Mouse (Mus musculus) G1E (cell line): ENCODE results near the gene Gys2. TPM values are rescaled to one million over a fixed set of nuclear protein-coding genes. Genes with fewer than 3 reads are reported as not detected.

Experiments
- ATAC-seq: 2 replicates; pipeline ENCODE4 v1.8.0; 2016; ENCODE audit warnings: mild to moderate bottlenecking; ENCODE audit not compliant: insufficient number of reproducible peaks, poor library complexity, low FRiP score, severe bottlenecking; ENCODE audit errors: extremely low read depth
- DNase-seq: peaks from one replicate; pipeline ENCODE4 v3.0.0; 2012; ENCODE audit warnings: low spot score
- H3K27me3 ChIP-seq: 2 replicates; pipeline ENCODE4 v1.6.1; 2012; ENCODE audit warnings: mild to moderate bottlenecking, low read length, inconsistent platforms; ENCODE audit not compliant: insufficient read depth
- H3K36me3 ChIP-seq: replicated peaks from 2 replicates; pipeline ENCODE3; 2012; ENCODE audit warnings: mild to moderate bottlenecking, inconsistent platforms
- H3K4me1 ChIP-seq: 2 replicates; pipeline ENCODE4 v1.6.1; 2012; ENCODE audit warnings: low read depth, low read length, inconsistent platforms, mixed read lengths; ENCODE audit not compliant: insufficient read depth
- H3K4me3 ChIP-seq: 2 replicates; pipeline ENCODE4 v1.5.1; 2012; ENCODE audit warnings: low read depth, mild to moderate bottlenecking, inconsistent platforms, low read length, moderate library complexity, mixed read lengths
- H3K9me3 ChIP-seq: replicated peaks from 2 replicates; pipeline ENCODE4 v1.6.1; 2012; ENCODE audit warnings: inconsistent platforms
- CTCF ChIP-seq: IDR thresholded peaks from 2 replicates; pipeline ENCODE4 v1.5.1; 2012; ENCODE audit warnings: low read depth, low read length, inconsistent platforms, mixed read lengths
- GATA1 ChIP-seq: IDR thresholded peaks from 2 replicates; pipeline ENCODE4 v1.6.1; 2012; ENCODE audit warnings: borderline replicate concordance, low read length, inconsistent platforms, mixed read lengths
- GATA2 ChIP-seq: IDR thresholded peaks from 2 replicates; pipeline ENCODE4 v1.6.1; 2012; ENCODE audit warnings: low read depth, low read length, inconsistent platforms, borderline replicate concordance
- POLR2AphosphoS5 ChIP-seq: IDR thresholded peaks from 2 replicates; pipeline ENCODE4 v1.6.1; 2012; ENCODE audit warnings: low read depth, low read length, inconsistent platforms; ENCODE audit not compliant: insufficient replicate concordance
- TAL1 ChIP-seq: conservative IDR thresholded peaks from 2 replicates; pipeline ENCODE4 v1.6.1; 2012; ENCODE audit warnings: low read depth, low read length, inconsistent platforms, mixed read lengths
- polyA plus RNA-seq: library from polyadenylated mRNA; stranded (reverse); fragments of >175 nt; gene quantifications from 2 replicates; pipeline ENCODE4 v1.2.3, GENCODE M21; 2012
- total RNA-seq, 2 experiments: library from RNA; stranded (forward) in 1 of 2; stranded (reverse) in 1 of 2; fragments of 200-1000 nt in 1 of 2; fragments of >200 nt in 1 of 2; fragmentation: Nextera tagmentation in 1 of 2; gene quantifications; 2 replicates each; pipeline ENCODE4 v1.2.3; 2014 to 2017

The Gys2 gene
- total and polyA plus RNA-seq, 3 experiments: not detected

GRCm38 (mm10) chr6:142487638-142488037, 14.7 kb upstream of the Gys2 start:
- TF ChIP-seq POLR2AphosphoS5 (no peak), GATA2 (no peak), TAL1 (no peak), GATA1 (no peak), CTCF (no peak)
- ATAC-seq: no peak
- H3K9me3 ChIP-seq: no peaks in the 10 kb centered on the region

GRCm38 (mm10) chr6:142485478-142486123, 12.7 kb upstream of the Gys2 start:
- no peak for ATAC-seq
- no peak for TF ChIP-seq TAL1
- TF ChIP-seq GATA2: no peak
- no peak for TF ChIP-seq CTCF
- no peak for TF ChIP-seq GATA1
- no peak for TF ChIP-seq POLR2AphosphoS5
- Histone ChIP-seq H3K36me3 (no peaks in the 10 kb centered on the region), H3K27me3 (no peaks in the 10 kb centered on the region), H3K9me3 (no peaks in the 10 kb centered on the region), H3K4me1 (no peaks in the 10 kb centered on the region), H3K4me3 (no peak overlapping the region)
- no peak for DNase-seq

More at GRCm38 (mm10) chr6:142487638-142488037, 14.7 kb upstream of the Gys2 start:
- DNase-seq: no peak
- no peaks in the 10 kb centered on the region for H3K27me3 ChIP-seq
- no peaks in the 10 kb centered on the region for H3K36me3 ChIP-seq
- no peaks in the 10 kb centered on the region for H3K4me1 ChIP-seq
- no peak overlapping the region for H3K4me3 ChIP-seq

- no peak for ATAC-seq
- TF ChIP-seq GATA2 (no peak), TAL1 (no peak), GATA1 (no peak), POLR2AphosphoS5 (no peak), CTCF (no peak)
- Histone ChIP-seq H3K27me3 (peaks cover 4% of the 10 kb centered on the region; the same call in 1 of the 2 replicates), H3K4me1 (no peaks in the 10 kb centered on the region), H3K9me3 (no peaks in the 10 kb centered on the region), H3K4me3 (no peak overlapping the region), H3K36me3 (no peaks in the 10 kb centered on the region)
- DNase-seq: no peak
These were observed 4.3 kb upstream of the Gys2 start for GRCm38 (mm10) chr6:142477239-142477638.

GRCm38 (mm10) chr6:142471141-142471540, 1.8 kb downstream of the Gys2 start:
- no peaks in the 10 kb centered on the region for H3K9me3 ChIP-seq
- H3K27me3 ChIP-seq: peaks cover 9% of the 10 kb centered on the region; the same call in 1 of the 2 replicates
- DNase-seq: no peak
- no peak for ATAC-seq
- H3K4me1 ChIP-seq: no peaks in the 10 kb centered on the region
- TF ChIP-seq TAL1 (no peak), GATA1 (no peak), POLR2AphosphoS5 (no peak), GATA2 (no peak), CTCF (no peak)
- H3K36me3 ChIP-seq: no peaks in the 10 kb centered on the region
- no peak overlapping the region for H3K4me3 ChIP-seq

- TF ChIP-seq TAL1 (no peak), CTCF (0 out of 2 replicates have a peak, but pooled peaks have one; percentile 3)
- no peaks in the 10 kb centered on the region for H3K4me1 ChIP-seq
- no peaks in the 10 kb centered on the region for H3K36me3 ChIP-seq
- H3K27me3 ChIP-seq: peaks cover 9% of the 10 kb centered on the region; the same call in 1 of the 2 replicates
- no peak overlapping the region for H3K4me3 ChIP-seq
- DNase-seq (no peak), ATAC-seq (peak; percentile 80)
- no peaks in the 10 kb centered on the region for H3K9me3 ChIP-seq
These were observed 3.3 kb downstream of the Gys2 start for GRCm38 (mm10) chr6:142469602-142470001.

- Histone ChIP-seq H3K27me3 (peaks cover 2% of the 10 kb centered on the region; the same call in 1 of the 2 replicates), H3K4me3 (no peak overlapping the region), H3K36me3 (no peaks in the 10 kb centered on the region), H3K9me3 (no peaks in the 10 kb centered on the region), H3K4me1 (no peaks in the 10 kb centered on the region)
- TF ChIP-seq GATA2: no peak
- TF ChIP-seq TAL1: no peak
- TF ChIP-seq POLR2AphosphoS5: no peak
- no peak for TF ChIP-seq GATA1
- no peak for TF ChIP-seq CTCF
- no peak for ATAC-seq
- DNase-seq: no peak
These were observed 10.7 kb downstream of the Gys2 start for GRCm38 (mm10) chr6:142462194-142462593.
